Mouse (Mus musculus) erythroblast, embryonic 14.5 days (primary cell): Measurements from ENCODE around the gene Samd13.

Source experiments
- GATA1 ChIP-seq: IDR thresholded peaks from 2 replicates; pipeline ENCODE4 v1.6.1; 2012; ENCODE audit warnings: low read length, inconsistent platforms, mixed read lengths
- TAL1 ChIP-seq: IDR thresholded peaks from 3 replicates; pipeline ENCODE4 v1.6.1; 2012; ENCODE audit warnings: low read length, inconsistent platforms, mixed read lengths

DNA sequence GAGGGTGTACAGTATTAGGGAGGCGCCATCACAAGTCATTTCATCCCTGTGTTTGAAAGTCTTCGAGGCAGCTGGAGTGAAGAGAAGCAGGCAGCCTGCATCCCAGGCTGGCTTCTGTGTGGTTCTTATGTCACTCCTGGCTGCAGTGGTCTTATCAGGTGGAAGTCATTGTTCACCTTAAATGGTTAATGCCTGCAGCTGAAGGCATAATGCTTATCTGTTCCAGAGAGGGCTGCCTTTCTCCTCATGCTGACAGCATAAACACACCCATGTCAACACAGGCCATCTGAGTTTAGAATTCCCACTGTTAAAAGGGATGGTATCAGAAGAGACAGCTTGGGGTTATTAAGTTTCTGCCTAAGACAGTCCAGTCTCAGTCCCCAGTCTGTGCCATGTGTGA is 84.2 kb downstream of the Samd13 start:
- no peak for TF ChIP-seq TAL1
- TF ChIP-seq GATA1: no peak
